Mouse (Mus musculus): Measurements from ENCODE around the gene Atxn7l2. TPM values are rescaled to one million over a fixed set of nuclear protein-coding genes. Genes with fewer than 3 reads are reported as not detected.

Gene Atxn7l2
- polyA plus RNA-seq, 1 experiment from 2014 or later: 25.6 TPM

- Histone ChIP-seq H3K4me2 (ENCODE audit: low read depth, severe bottlenecking) (peak overlapping the region; percentile 95), H3K27ac (replicated peaks; ENCODE audit: low read depth, low read length) (peak overlapping the region; percentile 80), H3K36me3 (ENCODE audit: control insufficient read depth, insufficient read depth, low read length) (peaks cover 14% of the 10 kb centered on the region; the same call in 1 of the 2 replicates), H3K9ac (ENCODE audit: low read length) (peak overlapping the region; percentile 86), H3K27me3 (ENCODE audit: control insufficient read depth, insufficient read depth, low read length) (no peaks in the 10 kb centered on the region), H3K9me3 (ENCODE audit: control insufficient read depth, low read length) (no peaks in the 10 kb centered on the region), H3K4me1 (ENCODE audit: control insufficient read depth, insufficient read depth, low read length) (peaks cover 12% of the 10 kb centered on the region), H3K4me3 (ENCODE audit: low read depth, low read length) (peak overlapping the region; percentile 61)
- WGBS: under 1% methylated on average over 55 of the region's 72 CpGs
- ATAC-seq (ENCODE audit: insufficient number of reproducible peaks, low FRiP score, low TSS enrichment, low read depth) (peak; percentile 92), DNase-seq (ENCODE audit: low spot score) (peak; percentile 95)
Observed at GRCm38 (mm10) chr3:108209946-108210770, 576 bp downstream of the Atxn7l2 start.

GRCm38 (mm10) chr3:108209536-108209935 lies 1.2 kb downstream of the Atxn7l2 start:
- Histone ChIP-seq H3K9ac (ENCODE audit: low read length) (peak overlapping the region; percentile 86), H3K4me3 (ENCODE audit: low read depth, low read length) (peak overlapping the region; percentile 61), H3K36me3 (ENCODE audit: control insufficient read depth, insufficient read depth, low read length) (peaks cover 18% of the 10 kb centered on the region; the same call in 1 of the 2 replicates), H3K27ac (replicated peaks; ENCODE audit: low read depth, low read length) (no peak overlapping the region; the same call in 1 of the 2 replicates), H3K4me2 (ENCODE audit: low read depth, severe bottlenecking) (peak overlapping the region; percentile 95), H3K9me3 (ENCODE audit: control insufficient read depth, low read length) (no peaks in the 10 kb centered on the region), H3K4me1 (ENCODE audit: control insufficient read depth, insufficient read depth, low read length) (peaks cover 12% of the 10 kb centered on the region), H3K27me3 (ENCODE audit: control insufficient read depth, insufficient read depth, low read length) (no peaks in the 10 kb centered on the region)
- WGBS: 7% methylated on average over 8 of the region's 8 CpGs
- DNase-seq (ENCODE audit: low spot score) (peak; percentile 43), ATAC-seq (ENCODE audit: insufficient number of reproducible peaks, low FRiP score, low TSS enrichment, low read depth) (0 out of 2 replicates have a peak, but pooled peaks have one; percentile 3)

- H3K36me3 ChIP-seq (ENCODE audit: control insufficient read depth, insufficient read depth, low read length): peaks cover 18% of the 10 kb centered on the region; the same call in 1 of the 2 replicates
- 0 out of 2 replicates have a peak overlapping the region, but pooled peaks have one; percentile 14 for H3K27ac ChIP-seq (replicated peaks; ENCODE audit: low read depth, low read length)
- WGBS: 55% methylated on average over 3 of the region's 3 CpGs
Observed at GRCm38 (mm10) chr3:108209001-108209400, 1.7 kb downstream of the Atxn7l2 start.

GRCm38 (mm10) chr3:108206731-108207375 lies 3.9 kb downstream of the Atxn7l2 start:
- Histone ChIP-seq H3K9ac (ENCODE audit: low read length) (no peak overlapping the region), H3K27me3 (ENCODE audit: control insufficient read depth, insufficient read depth, low read length) (no peaks in the 10 kb centered on the region), H3K9me3 (ENCODE audit: control insufficient read depth, low read length) (no peaks in the 10 kb centered on the region), H3K4me2 (ENCODE audit: low read depth, severe bottlenecking) (no peak overlapping the region), H3K27ac (replicated peaks; ENCODE audit: low read depth, low read length) (no peak overlapping the region), H3K4me1 (ENCODE audit: control insufficient read depth, insufficient read depth, low read length) (peaks cover 12% of the 10 kb centered on the region), H3K4me3 (ENCODE audit: low read depth, low read length) (no peak overlapping the region), H3K36me3 (ENCODE audit: control insufficient read depth, insufficient read depth, low read length) (peaks cover 21% of the 10 kb centered on the region; the same call in 1 of the 2 replicates)
- ATAC-seq (ENCODE audit: insufficient number of reproducible peaks, low FRiP score, low TSS enrichment, low read depth) (no peak), DNase-seq (ENCODE audit: low spot score) (no peak)
- WGBS: 92% methylated on average over 15 of the region's 15 CpGs

More at GRCm38 (mm10) chr3:108209001-108209400, 1.7 kb downstream of the Atxn7l2 start:
- peak overlapping the region; percentile 95 for H3K4me2 ChIP-seq (ENCODE audit: low read depth, severe bottlenecking)
- ATAC-seq (ENCODE audit: insufficient number of reproducible peaks, low FRiP score, low TSS enrichment, low read depth) (no peak), DNase-seq (ENCODE audit: low spot score) (no peak)
- H3K9me3 ChIP-seq (ENCODE audit: control insufficient read depth, low read length): no peaks in the 10 kb centered on the region
- no peaks in the 10 kb centered on the region for H3K27me3 ChIP-seq (ENCODE audit: control insufficient read depth, insufficient read depth, low read length)
- peak overlapping the region; percentile 86 for H3K9ac ChIP-seq (ENCODE audit: low read length)
- H3K4me3 ChIP-seq (ENCODE audit: low read depth, low read length): peak overlapping the region; percentile 61
- H3K4me1 ChIP-seq (ENCODE audit: control insufficient read depth, insufficient read depth, low read length): peaks cover 12% of the 10 kb centered on the region

GRCm38 (mm10) chr3:108205601-108206000 lies 5.1 kb downstream of the Atxn7l2 start:
- H3K36me3 ChIP-seq (ENCODE audit: control insufficient read depth, insufficient read depth, low read length): peaks cover 21% of the 10 kb centered on the region; the same call in 1 of the 2 replicates
- H3K4me3 ChIP-seq (ENCODE audit: low read depth, low read length): no peak overlapping the region
- peaks cover 9% of the 10 kb centered on the region for H3K4me1 ChIP-seq (ENCODE audit: control insufficient read depth, insufficient read depth, low read length)
- H3K27ac ChIP-seq (replicated peaks; ENCODE audit: low read depth, low read length): no peak overlapping the region
- H3K9me3 ChIP-seq (ENCODE audit: control insufficient read depth, low read length): no peaks in the 10 kb centered on the region
- DNase-seq (ENCODE audit: low spot score) (no peak), ATAC-seq (ENCODE audit: insufficient number of reproducible peaks, low FRiP score, low TSS enrichment, low read depth) (no peak)
- H3K4me2 ChIP-seq (ENCODE audit: low read depth, severe bottlenecking): no peak overlapping the region
- H3K9ac ChIP-seq (ENCODE audit: low read length): no peak overlapping the region
- no peaks in the 10 kb centered on the region for H3K27me3 ChIP-seq (ENCODE audit: control insufficient read depth, insufficient read depth, low read length)
- 88% methylated on average over 8 of the region's 8 CpGs for whole genome bisulfite sequencing

- no peak for DNase-seq (ENCODE audit: low spot score)
- peaks cover 21% of the 10 kb centered on the region; the same call in 1 of the 2 replicates for H3K36me3 ChIP-seq (ENCODE audit: control insufficient read depth, insufficient read depth, low read length)
Observed at GRCm38 (mm10) chr3:108204470-108204869, 6.3 kb downstream of the Atxn7l2 start.

GRCm38 (mm10) chr3:108203621-108204325 lies 7.0 kb downstream of the Atxn7l2 start:
- 82% methylated on average over 11 of the region's 11 CpGs for WGBS
- Histone ChIP-seq H3K27me3 (ENCODE audit: control insufficient read depth, insufficient read depth, low read length) (no peaks in the 10 kb centered on the region), H3K9ac (ENCODE audit: low read length) (no peak overlapping the region), H3K27ac (replicated peaks; ENCODE audit: low read depth, low read length) (no peak overlapping the region), H3K4me2 (ENCODE audit: low read depth, severe bottlenecking) (no peak overlapping the region), H3K4me3 (ENCODE audit: low read depth, low read length) (no peak overlapping the region), H3K9me3 (ENCODE audit: control insufficient read depth, low read length) (no peaks in the 10 kb centered on the region), H3K36me3 (ENCODE audit: control insufficient read depth, insufficient read depth, low read length) (peaks cover 21% of the 10 kb centered on the region; the same call in 1 of the 2 replicates), H3K4me1 (ENCODE audit: control insufficient read depth, insufficient read depth, low read length) (peaks cover 6% of the 10 kb centered on the region)
- ATAC-seq (ENCODE audit: insufficient number of reproducible peaks, low FRiP score, low TSS enrichment, low read depth) (no peak), DNase-seq (ENCODE audit: low spot score) (peak; percentile 88)

More at GRCm38 (mm10) chr3:108204470-108204869, 6.3 kb downstream of the Atxn7l2 start:
- H3K9me3 ChIP-seq (ENCODE audit: control insufficient read depth, low read length): no peaks in the 10 kb centered on the region
- no peak overlapping the region for H3K27ac ChIP-seq (replicated peaks; ENCODE audit: low read depth, low read length)
- no peak overlapping the region for H3K9ac ChIP-seq (ENCODE audit: low read length)
- H3K4me1 ChIP-seq (ENCODE audit: control insufficient read depth, insufficient read depth, low read length): peaks cover 12% of the 10 kb centered on the region
- no peaks in the 10 kb centered on the region for H3K27me3 ChIP-seq (ENCODE audit: control insufficient read depth, insufficient read depth, low read length)
- no peak overlapping the region for H3K4me2 ChIP-seq (ENCODE audit: low read depth, severe bottlenecking)
- no peak overlapping the region for H3K4me3 ChIP-seq (ENCODE audit: low read depth, low read length)
- no peak for ATAC-seq (ENCODE audit: insufficient number of reproducible peaks, low FRiP score, low TSS enrichment, low read depth)
- WGBS: 90% methylated on average over 11 of the region's 11 CpGs

- H3K4me2 ChIP-seq (ENCODE audit: low read depth, severe bottlenecking): no peak overlapping the region
- peaks cover 3% of the 10 kb centered on the region; the same call in 1 of the 2 replicates for H3K4me1 ChIP-seq (ENCODE audit: control insufficient read depth, insufficient read depth, low read length)
- H3K27ac ChIP-seq (replicated peaks; ENCODE audit: low read depth, low read length): no peak overlapping the region
- no peak for DNase-seq (ENCODE audit: low spot score)
- peaks cover 21% of the 10 kb centered on the region; the same call in 1 of the 2 replicates for H3K36me3 ChIP-seq (ENCODE audit: control insufficient read depth, insufficient read depth, low read length)
- ATAC-seq (ENCODE audit: insufficient number of reproducible peaks, low FRiP score, low TSS enrichment, low read depth): no peak
- 95% methylated on average over 13 of the region's 13 CpGs for WGBS
- H3K27me3 ChIP-seq (ENCODE audit: control insufficient read depth, insufficient read depth, low read length): no peaks in the 10 kb centered on the region
- H3K9me3 ChIP-seq (ENCODE audit: control insufficient read depth, low read length): no peaks in the 10 kb centered on the region
- no peak overlapping the region for H3K4me3 ChIP-seq (ENCODE audit: low read depth, low read length)
- H3K9ac ChIP-seq (ENCODE audit: low read length): no peak overlapping the region
Observed at GRCm38 (mm10) chr3:108203212-108203611, 7.5 kb downstream of the Atxn7l2 start.

Measured in limb, embryonic 11.5 days (tissue).